Mouse (Mus musculus) C2C12 (cell line): ENCODE measurements around the gene Cltc.

Experiments
- CEBPB ChIP-seq: IDR thresholded peaks from one replicate; pipeline ENCODE4 v1.6.1; 2011; ENCODE audit warnings: low read depth, mild to moderate bottlenecking, control low read depth, moderate library complexity
- CTCF ChIP-seq: IDR thresholded peaks from one replicate; pipeline ENCODE4 v1.5.1; 2011; ENCODE audit not compliant: control insufficient read depth, insufficient read depth, insufficient read length
- FOSL1 ChIP-seq: IDR thresholded peaks from one replicate; pipeline ENCODE4 v1.8.0; 2011; ENCODE audit warnings: mild to moderate bottlenecking, low read length; ENCODE audit not compliant: poor library complexity, insufficient read depth, severe bottlenecking
- MAX ChIP-seq: IDR thresholded peaks from one replicate; pipeline ENCODE4 v1.6.1; 2011; ENCODE audit warnings: mild to moderate bottlenecking, control low read depth
- USF1 ChIP-seq: IDR thresholded peaks from one replicate; pipeline ENCODE4 v1.6.1; 2011; ENCODE audit warnings: low read depth, mild to moderate bottlenecking, control low read depth, moderate library complexity

GRCm38 (mm10) chr11:86647706-86648447, 109.5 kb downstream of the Cltc start:
- no peak for TF ChIP-seq CTCF
- no peak for TF ChIP-seq USF1
- no peak for TF ChIP-seq MAX
- no peak for TF ChIP-seq CEBPB
- TF ChIP-seq FOSL1 = no peak
